Mouse (Mus musculus) CH12.LX (cell line): ENCODE measurements around the gene Lgi1.

Experiments used
- CTCF ChIP-seq, 2 experiments: IDR thresholded peaks in 1 of 2; conservative IDR thresholded peaks in 1 of 2; 2 replicates each; pipeline ENCODE4 v1.5.1; 2011 to 2012; ENCODE audit warnings: low read depth in 2 of 2, low read length in 2 of 2, improper control_type of control experiment in 1 of 2, inconsistent platforms in 1 of 2, mild to moderate bottlenecking in 1 of 2, moderate library complexity in 1 of 2
- POLR2A ChIP-seq: IDR thresholded peaks from 2 replicates; pipeline ENCODE4 v1.6.1; 2011; ENCODE audit warnings: low read depth, mild to moderate bottlenecking, improper control_type of control experiment, low read length
- RAD21 ChIP-seq: IDR thresholded peaks from 2 replicates; pipeline ENCODE4 v1.6.1; 2011; ENCODE audit warnings: low read depth, mild to moderate bottlenecking, low read length, improper control_type of control experiment, moderate library complexity

GRCm38 (mm10) chr19:38223356-38223904 is 40.9 kb upstream of the Lgi1 start:
- TF ChIP-seq POLR2A (no peak), CTCF (conservative IDR thresholded peaks at IDR 0.05 in 1 of 2, IDR thresholded peaks at IDR 0.05 in 1 of 2; ENCODE audit: low read depth in 2 of 2, low read length in 2 of 2) (no peak), RAD21 (no peak)
